ENCODE assay signal across 25 mouse cellular contexts in genomic region chr7:128281765-128282164, GRCm38 (mm10). TPM values are rescaled to one million over a fixed set of nuclear protein-coding genes. Genes with fewer than 3 reads are reported as not detected.
"Had no signal": no experiment of that assay in that cellular context is flagged by ENCODE, and none has a peak within 500 bp of the region (broad histone marks: within the 10 kb centered on the region; RNA-seq: fewer than 3 reads in every experiment).

No protein-coding gene starts in this region.

- H3K27ac ChIP-seq: macrophage; midbrain, embryonic 13.5 days; midbrain, embryonic 15.5 days; neural tube, embryonic 15.5 days had no signal

- H3K4me3 ChIP-seq: liver, embryonic 13.5 days; liver, embryonic 15.5 days; lung, embryonic 15.5 days; midbrain, embryonic 13.5 days; midbrain, embryonic 15.5 days; myocyte; neural tube, embryonic 13.5 days; neural tube, embryonic 15.5 days had no signal

- ATAC-seq: liver, postnatal 0 days; midbrain, embryonic 13.5 days; midbrain, embryonic 15.5 days had no signal

- H3K27me3 ChIP-seq: liver, embryonic 13.5 days; liver, embryonic 15.5 days; lung, embryonic 15.5 days; midbrain, embryonic 15.5 days; neural tube, embryonic 13.5 days; neural tube, embryonic 15.5 days had no signal

- H3K9me3 ChIP-seq: liver, embryonic 13.5 days; liver, embryonic 15.5 days; lung, embryonic 15.5 days; midbrain, embryonic 13.5 days; midbrain, embryonic 15.5 days; neural tube, embryonic 13.5 days; neural tube, embryonic 15.5 days had no signal

- H3K9ac ChIP-seq: liver, embryonic 13.5 days; liver, embryonic 15.5 days; liver, postnatal 0 days; lung, embryonic 15.5 days; midbrain, embryonic 15.5 days; neural tube, embryonic 13.5 days; neural tube, embryonic 15.5 days had no signal

- H3K4me2 ChIP-seq: liver, embryonic 13.5 days; liver, embryonic 15.5 days; lung, embryonic 15.5 days; midbrain, embryonic 11.5 days; midbrain, embryonic 13.5 days; midbrain, embryonic 15.5 days; neural tube, embryonic 13.5 days; neural tube, embryonic 15.5 days had no signal

- DNase-seq: liver, embryonic 13.5 days; liver, postnatal 0 days; lung, adult 2 months; lung, postnatal 14 days; lung, postnatal 36 days; retina, postnatal 1 day; right cerebral cortex, adult 18-20 months; right cerebral cortex, postnatal 25 days; right cerebral cortex, postnatal 4 days; spleen, adult 18-20 months; thymus, adult 18-20 months; thymus, postnatal 14 days; thymus, postnatal 4 days had no signal

RNA-seq across cellular contexts. Expression of gene Slc5a2, which starts 16.3 kb away (rescaled TPM):
- total RNA-seq: megakaryocyte, adult 5-6 weeks had no signal
- polyA plus RNA-seq: midbrain, embryonic 13.5 days; myocyte; neural tube, embryonic 13.5 days; small intestine, adult 2 months; thymus, postnatal 0 days had no signal
